Mouse (Mus musculus) thymus, postnatal 25 days (tissue): ENCODE measurements around the gene Rnf103.

ENCODE experiments used
- DNase-seq: peaks from one replicate; pipeline ENCODE4 v3.0.0; 2022

Rnf103 gene

GRCm38 (mm10) chr6:71492756-71493674 is 679 bp upstream of the Rnf103 start:
- DNase-seq, result no peak

- DNase-seq, result peak; percentile 50
Observed at GRCm38 (mm10) chr6:71494341-71495020, 787 bp downstream of the Rnf103 start.

GRCm38 (mm10) chr6:71500575-71500974 is 6.9 kb downstream of the Rnf103 start:
- no peak for DNase-seq

- no peak for DNase-seq
Observed at GRCm38 (mm10) chr6:71503001-71503400, 9.3 kb downstream of the Rnf103 start.

- no peak for DNase-seq
Observed at GRCm38 (mm10) chr6:71503670-71504069, 10.0 kb downstream of the Rnf103 start.

DNA sequence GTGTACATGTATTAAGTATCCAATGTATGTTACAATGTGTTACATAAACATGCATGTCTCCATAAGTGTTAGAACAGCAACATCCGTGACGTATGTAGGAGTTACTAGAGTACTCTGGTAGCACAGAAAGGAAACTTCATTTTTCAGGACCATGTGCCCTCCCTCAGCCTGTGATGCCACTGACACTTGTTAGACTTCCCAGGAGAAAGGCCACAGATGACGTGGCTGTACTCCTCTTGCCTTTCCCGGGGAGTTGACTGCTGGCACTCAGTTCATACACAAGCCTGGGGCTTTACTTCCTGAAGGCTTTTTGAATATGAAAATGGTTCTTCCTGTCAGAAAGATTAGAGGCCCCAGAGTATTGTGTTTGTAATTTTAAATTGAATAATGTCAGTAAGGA is 10.4 kb downstream of the Rnf103 start:
- DNase-seq, result no peak

- DNase-seq, result no peak
Observed at GRCm38 (mm10) chr6:71505671-71506070, 12.0 kb downstream of the Rnf103 start.

DNA sequence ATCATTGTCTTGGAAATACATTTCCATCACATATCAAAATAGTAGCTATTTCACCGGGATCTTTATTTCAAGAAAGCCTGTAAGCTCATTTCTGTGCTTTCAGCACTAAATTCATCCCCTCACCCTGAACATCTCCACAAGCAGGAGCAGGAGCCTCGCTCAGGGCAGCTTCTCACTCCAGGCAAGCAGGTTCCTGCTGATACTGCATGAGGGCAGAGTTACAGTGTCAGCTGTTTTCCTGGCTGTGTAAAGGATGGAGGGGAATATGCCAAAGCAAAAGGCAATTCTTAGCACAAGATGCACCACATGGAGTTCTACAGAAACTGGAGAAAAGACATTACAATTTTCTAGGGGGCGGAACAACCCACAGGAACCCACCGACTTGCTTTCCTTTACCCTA is 25.8 kb downstream of the Rnf103 start:
- DNase-seq, result no peak

DNA sequence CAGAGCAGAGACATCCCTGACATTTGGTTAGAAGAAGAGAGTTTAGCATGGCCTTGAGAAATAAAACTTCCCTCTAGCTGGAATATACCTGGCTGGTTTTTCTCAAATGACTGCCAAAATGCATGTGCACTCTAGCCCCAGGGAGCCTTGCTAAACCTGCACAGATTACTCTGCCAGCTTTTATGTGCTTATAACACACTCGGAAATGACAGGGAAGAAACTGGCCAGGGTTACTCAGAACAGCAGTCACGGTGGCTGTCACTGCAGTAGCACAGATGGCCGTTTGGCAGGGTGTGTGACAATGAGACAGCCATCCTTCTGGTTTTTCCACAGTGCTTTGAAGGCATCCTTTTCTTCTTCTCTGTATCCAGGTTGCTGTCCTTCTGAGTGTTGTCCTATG is 31.9 kb downstream of the Rnf103 start:
- no peak for DNase-seq

- no peak for DNase-seq
Observed at GRCm38 (mm10) chr6:71527056-71527455, 33.4 kb downstream of the Rnf103 start.

GRCm38 (mm10) chr6:71527826-71528225 is 34.1 kb downstream of the Rnf103 start:
- DNase-seq, result no peak

GRCm38 (mm10) chr6:71530176-71530575 is 36.5 kb downstream of the Rnf103 start:
- DNase-seq, result no peak

DNA sequence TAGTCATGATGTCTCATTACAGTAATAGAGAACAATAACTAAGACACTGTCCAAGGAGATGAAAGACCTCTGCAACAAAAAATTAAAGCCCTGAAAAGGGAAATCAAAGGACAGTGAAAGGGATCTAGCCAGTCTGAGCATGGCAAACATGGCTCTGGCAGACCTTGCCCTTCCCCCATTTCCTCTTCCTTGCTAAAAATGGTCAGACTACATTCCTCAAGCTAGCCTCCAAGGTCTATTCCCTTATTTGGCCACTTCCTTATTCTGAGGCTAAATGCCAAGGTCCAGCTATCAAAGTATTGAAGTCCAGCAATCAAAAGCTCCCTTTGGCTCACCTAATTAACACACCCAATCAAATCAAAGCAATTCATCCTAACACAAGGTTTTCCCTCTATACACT is 43.6 kb downstream of the Rnf103 start:
- no peak for DNase-seq

DNA sequence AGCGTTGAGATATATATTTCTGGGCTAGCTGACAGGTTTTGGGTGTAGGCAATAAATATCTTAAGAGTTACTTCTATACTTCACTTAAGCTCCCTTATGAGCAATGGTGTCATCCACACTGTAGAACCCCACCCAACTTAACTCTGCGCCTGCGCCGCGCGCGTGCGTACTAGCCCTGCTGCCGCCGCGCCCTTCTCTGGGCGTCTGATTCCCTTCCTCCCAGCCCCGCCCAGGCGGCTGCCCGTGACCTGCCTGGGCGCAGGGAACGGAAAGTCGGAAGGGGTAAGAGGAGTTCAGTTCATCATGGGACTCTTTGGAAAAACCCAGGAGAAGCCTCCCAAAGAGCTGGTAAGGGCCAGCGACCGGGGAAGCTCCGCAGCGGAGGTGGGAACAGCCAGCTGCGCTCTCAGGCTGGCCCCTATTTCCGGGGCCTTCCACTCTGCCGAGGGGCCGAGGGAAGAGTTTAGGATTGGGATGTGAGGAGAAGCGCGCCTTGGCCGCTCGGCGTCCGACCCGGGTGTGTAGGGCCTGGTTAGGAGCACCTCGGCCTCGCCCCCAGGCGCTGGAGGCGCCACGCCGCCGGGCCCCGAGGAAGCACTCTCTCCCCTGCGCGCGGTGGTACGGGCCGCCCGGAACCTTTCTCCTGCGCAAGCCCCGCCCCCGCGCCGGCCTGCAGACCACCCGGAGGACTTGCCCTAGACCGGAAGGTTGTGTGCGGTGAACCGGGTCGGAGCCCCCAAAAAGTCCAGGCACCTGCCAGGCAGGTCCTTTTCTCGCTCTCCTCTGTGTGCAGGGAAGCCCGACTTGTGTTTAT is 50.2 kb downstream of the Rnf103 start, which contains the start of gene Chmp3:
Chmp3 (plus strand) TSS at position 112 of the 814 bp plus-strand sequence.
- peak; percentile 95 for DNase-seq

GRCm38 (mm10) chr6:71555507-71555951 is 61.8 kb downstream of the Rnf103 start:
- DNase-seq, result no peak

- DNase-seq, result no peak
Observed at GRCm38 (mm10) chr6:71556826-71557225, 63.1 kb downstream of the Rnf103 start.
